Mouse (Mus musculus) myocyte (in vitro differentiated cells): ENCODE results near the gene Rccd1. TPM values are rescaled to one million over a fixed set of nuclear protein-coding genes. Genes with fewer than 3 reads are reported as not detected.

Source experiments
- H3K27me3 ChIP-seq: one replicate; pipeline ENCODE4 v1.6.1; 2011; ENCODE audit not compliant: control insufficient read depth, insufficient read depth, insufficient read length
- H3K36me3 ChIP-seq: one replicate; pipeline ENCODE4 v1.6.1; 2011; ENCODE audit not compliant: control insufficient read depth, insufficient read depth
- H3K4me2 ChIP-seq: one replicate; pipeline ENCODE4 v1.6.1; 2011; ENCODE audit warnings: low read depth, control low read depth
- H3K4me3 ChIP-seq: one replicate; pipeline ENCODE4 v1.5.1; 2011; ENCODE audit warnings: mild to moderate bottlenecking, control low read depth, moderate library complexity
- H3K79me2 ChIP-seq: one replicate; pipeline ENCODE4 v1.6.1; 2011; ENCODE audit not compliant: control insufficient read depth, insufficient read depth
- H3ac ChIP-seq: one replicate; pipeline ENCODE4 v1.6.1; 2011; ENCODE audit not compliant: control insufficient read depth, insufficient read length
- CEBPB ChIP-seq: IDR thresholded peaks from 2 replicates; pipeline ENCODE4 v1.6.1; 2011; ENCODE audit warnings: mild to moderate bottlenecking, moderate library complexity; ENCODE audit not compliant: poor library complexity, insufficient read depth, severe bottlenecking
- E2F4 ChIP-seq: IDR thresholded peaks from one replicate; pipeline ENCODE4 v1.6.1; 2011; ENCODE audit warnings: mild to moderate bottlenecking, control low read depth, moderate library complexity; ENCODE audit not compliant: insufficient read depth
- MAX ChIP-seq: IDR thresholded peaks from one replicate; pipeline ENCODE4 v1.6.1; 2011; ENCODE audit warnings: low read depth, mild to moderate bottlenecking, control low read depth
- MYOD1 ChIP-seq, 3 experiments: IDR thresholded peaks; one replicate each; pipeline ENCODE4 v1.6.1; 2011; ENCODE audit warnings: control low read depth in 2 of 3, low read depth in 2 of 3, mild to moderate bottlenecking in 2 of 3, moderate library complexity in 1 of 3; ENCODE audit not compliant: insufficient read length in 2 of 3, control insufficient read depth in 1 of 3
- MYOG ChIP-seq, 3 experiments: IDR thresholded peaks; one replicate each; pipeline ENCODE4 v1.6.1; 2011; ENCODE audit warnings: control low read depth in 2 of 3, low read depth in 2 of 3, mild to moderate bottlenecking in 2 of 3; ENCODE audit not compliant: insufficient read length in 2 of 3, control insufficient read depth in 1 of 3, insufficient read depth in 1 of 3
- POLR2A ChIP-seq: IDR thresholded peaks from one replicate; pipeline ENCODE4 v1.6.1; 2011; ENCODE audit warnings: low read depth, mild to moderate bottlenecking, control low read depth, moderate library complexity; ENCODE audit not compliant: insufficient read length
- POLR2AphosphoS2 ChIP-seq: IDR thresholded peaks from one replicate; pipeline ENCODE4 v1.6.1; 2011; ENCODE audit warnings: low read depth, control low read depth; ENCODE audit not compliant: insufficient read length
- REST ChIP-seq: IDR thresholded peaks from one replicate; pipeline ENCODE4 v1.6.1; 2011; ENCODE audit warnings: mild to moderate bottlenecking, control low read depth, moderate library complexity; ENCODE audit not compliant: insufficient read depth, insufficient read length
- SRF ChIP-seq: IDR thresholded peaks from one replicate; pipeline ENCODE4 v1.6.1; 2011; ENCODE audit warnings: low read depth; ENCODE audit not compliant: control insufficient read depth, insufficient read length
- TCF12 ChIP-seq: IDR thresholded peaks from one replicate; pipeline ENCODE4 v1.6.1; 2011; ENCODE audit warnings: mild to moderate bottlenecking, control low read depth; ENCODE audit not compliant: poor library complexity, insufficient read depth, severe bottlenecking
- TCF3 ChIP-seq: IDR thresholded peaks from one replicate; pipeline ENCODE4 v1.6.1; 2011; ENCODE audit warnings: low read depth, control low read depth; ENCODE audit not compliant: insufficient read length
- USF1 ChIP-seq: IDR thresholded peaks from one replicate; pipeline ENCODE4 v1.6.1; 2011; ENCODE audit warnings: low read depth, mild to moderate bottlenecking, control low read depth, moderate library complexity
- polyA plus RNA-seq: library from polyadenylated mRNA; unstranded; fragments of >200 nt; fragmentation: generic; extraction: Trizol; gene quantifications from one replicate; pipeline ENCODE4 v1.2.1, GENCODE M21; 2012; ENCODE audit warnings: missing spikeins

The Rccd1 gene
- polyA plus RNA-seq, 1 experiment = 8.4 TPM

DNA sequence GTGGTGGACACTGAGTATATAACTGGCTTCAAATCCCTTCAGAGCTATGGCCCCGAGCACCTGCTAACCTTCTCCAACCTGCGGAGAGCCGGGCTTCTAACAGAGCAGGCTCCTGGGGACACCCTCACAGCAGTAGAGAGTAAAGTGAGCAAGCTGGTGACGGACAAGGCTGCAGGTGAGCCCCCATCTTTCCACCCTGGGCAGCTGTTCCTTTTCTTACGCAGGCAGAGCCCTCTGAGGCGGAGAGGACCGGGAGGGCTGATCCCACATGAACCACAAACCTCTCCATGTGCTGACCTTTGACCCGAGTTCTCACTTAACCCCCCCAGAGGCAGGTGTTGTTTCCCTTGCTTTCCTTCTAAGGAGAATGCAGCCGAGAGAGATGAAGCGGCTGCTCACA lies 36.5 kb downstream of the Rccd1 start:
- Histone ChIP-seq H3K4me3 (no peak overlapping the region), H3K27me3 (no peaks in the 10 kb centered on the region), H3ac (no peak overlapping the region), H3K4me2 (no peak overlapping the region), H3K36me3 (peaks cover 23% of the 10 kb centered on the region), H3K79me2 (no peaks in the 10 kb centered on the region)
- TF ChIP-seq MYOD1 (IDR thresholded peaks at IDR 0.05; ENCODE audit: control insufficient read depth in 1 of 3, insufficient read length in 2 of 3, low read depth in 2 of 3) (no peak), MYOG (IDR thresholded peaks at IDR 0.05; ENCODE audit: control insufficient read depth in 1 of 3, insufficient read depth in 1 of 3, insufficient read length in 2 of 3, low read depth in 2 of 3) (no peak), TCF3 (no peak), REST (no peak), E2F4 (no peak), USF1 (no peak), SRF (no peak), CEBPB (no peak), POLR2A (no peak), POLR2AphosphoS2 (no peak), MAX (no peak), TCF12 (no peak)

- Histone ChIP-seq H3ac (no peak overlapping the region), H3K4me3 (no peak overlapping the region), H3K27me3 (no peaks in the 10 kb centered on the region), H3K4me2 (no peak overlapping the region), H3K36me3 (peaks cover 30% of the 10 kb centered on the region), H3K79me2 (no peaks in the 10 kb centered on the region)
- TF ChIP-seq POLR2AphosphoS2 (no peak), MAX (no peak), POLR2A (no peak), E2F4 (no peak), MYOG (IDR thresholded peaks at IDR 0.05; ENCODE audit: control insufficient read depth in 1 of 3, insufficient read depth in 1 of 3, insufficient read length in 2 of 3, low read depth in 2 of 3) (no peak), TCF12 (no peak), USF1 (no peak), CEBPB (no peak), TCF3 (no peak), MYOD1 (IDR thresholded peaks at IDR 0.05; ENCODE audit: control insufficient read depth in 1 of 3, insufficient read length in 2 of 3, low read depth in 2 of 3) (no peak), SRF (no peak), REST (no peak)
These were observed 38.5 kb downstream of the Rccd1 start for GRCm38 (mm10) chr7:80285725-80286124.

GRCm38 (mm10) chr7:80284391-80284790 lies 39.9 kb downstream of the Rccd1 start:
- no peak overlapping the region for H3ac ChIP-seq
- no peaks in the 10 kb centered on the region for H3K79me2 ChIP-seq
- no peak for TF ChIP-seq TCF3
- TF ChIP-seq CEBPB = no peak
- no peak for TF ChIP-seq REST
- no peak for TF ChIP-seq MYOD1 (IDR thresholded peaks at IDR 0.05; ENCODE audit: control insufficient read depth in 1 of 3, insufficient read length in 2 of 3, low read depth in 2 of 3)
- no peak for TF ChIP-seq SRF
- no peak for TF ChIP-seq TCF12
- no peak for TF ChIP-seq MYOG (IDR thresholded peaks at IDR 0.05; ENCODE audit: control insufficient read depth in 1 of 3, insufficient read depth in 1 of 3, insufficient read length in 2 of 3, low read depth in 2 of 3)
- no peak for TF ChIP-seq MAX
- TF ChIP-seq POLR2A = no peak
- no peak for TF ChIP-seq USF1
- TF ChIP-seq POLR2AphosphoS2 = no peak
- no peak for TF ChIP-seq E2F4
- H3K4me3 ChIP-seq = no peak overlapping the region
- H3K36me3 ChIP-seq = peaks cover 30% of the 10 kb centered on the region
- H3K4me2 ChIP-seq = no peak overlapping the region
- no peaks in the 10 kb centered on the region for H3K27me3 ChIP-seq

DNA sequence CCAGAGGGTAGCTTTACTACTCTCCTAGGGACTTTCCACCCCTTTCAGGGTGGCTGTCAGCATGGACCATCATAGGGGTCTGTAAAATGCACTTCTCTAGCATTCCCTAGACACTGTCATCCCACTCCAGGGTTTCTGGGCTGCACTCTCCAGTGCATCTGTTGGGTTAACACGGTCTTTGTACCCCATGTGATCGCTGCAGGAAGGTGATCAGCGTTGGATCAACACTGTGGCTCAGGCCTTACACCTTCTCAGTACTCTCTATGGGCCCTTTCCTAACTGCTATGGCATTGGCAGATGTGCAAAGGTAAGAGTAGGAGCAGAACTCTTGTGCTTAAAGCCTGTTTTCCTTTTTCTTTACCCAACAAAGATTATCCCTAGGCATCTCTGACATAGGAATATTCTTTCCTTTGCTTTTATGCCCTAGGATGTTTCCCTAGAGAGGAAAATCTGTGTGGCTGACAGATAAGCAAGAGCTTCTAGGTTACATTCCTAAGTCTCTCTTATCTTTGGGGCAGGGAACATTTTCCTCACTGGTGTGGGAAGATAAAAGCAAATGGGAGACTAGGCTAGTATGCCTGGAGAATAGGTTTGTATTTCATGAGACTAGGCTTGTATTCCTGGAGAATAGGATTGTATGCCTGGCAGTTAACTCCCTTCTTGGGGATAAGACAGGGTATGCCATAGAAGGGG lies 40.9 kb downstream of the Rccd1 start:
- H3K36me3 ChIP-seq = peaks cover 31% of the 10 kb centered on the region
- no peaks in the 10 kb centered on the region for H3K27me3 ChIP-seq
- no peaks in the 10 kb centered on the region for H3K79me2 ChIP-seq
- no peak overlapping the region for H3K4me2 ChIP-seq
- no peak overlapping the region for H3ac ChIP-seq
- no peak for TF ChIP-seq POLR2AphosphoS2
- no peak for TF ChIP-seq TCF3
- TF ChIP-seq TCF12 = no peak
- no peak for TF ChIP-seq CEBPB
- TF ChIP-seq USF1 = no peak
- no peak for TF ChIP-seq MYOD1 (IDR thresholded peaks at IDR 0.05; ENCODE audit: control insufficient read depth in 1 of 3, insufficient read length in 2 of 3, low read depth in 2 of 3)
- no peak for TF ChIP-seq SRF
- no peak for TF ChIP-seq E2F4
- no peak for TF ChIP-seq POLR2A
- TF ChIP-seq MYOG (IDR thresholded peaks at IDR 0.05; ENCODE audit: control insufficient read depth in 1 of 3, insufficient read depth in 1 of 3, insufficient read length in 2 of 3, low read depth in 2 of 3) = no peak
- no peak for TF ChIP-seq MAX
- no peak for TF ChIP-seq REST
- no peak overlapping the region for H3K4me3 ChIP-seq

DNA sequence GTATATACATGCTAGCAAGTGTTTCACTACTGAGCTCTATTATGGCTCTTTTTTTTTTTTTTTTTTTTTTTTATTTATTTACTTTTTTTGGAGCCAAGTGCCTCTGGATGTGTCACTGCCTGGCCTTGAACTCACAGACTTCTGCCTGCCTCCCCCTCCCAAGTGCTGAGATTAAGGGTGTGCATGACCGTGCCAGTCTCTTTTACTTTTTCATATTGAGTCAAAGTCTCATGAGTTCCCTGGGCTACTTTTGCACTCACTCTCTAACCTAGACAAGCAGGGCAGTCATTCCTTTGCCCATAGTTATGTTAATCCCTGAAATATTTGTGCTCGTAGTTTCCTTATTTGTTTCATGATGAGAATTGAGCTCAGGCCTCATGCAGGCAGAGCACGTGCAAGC lies 42.6 kb downstream of the Rccd1 start:
- no peaks in the 10 kb centered on the region for H3K27me3 ChIP-seq
- no peak overlapping the region for H3ac ChIP-seq
- TF ChIP-seq E2F4 (no peak), TCF12 (no peak), CEBPB (no peak), POLR2A (no peak), POLR2AphosphoS2 (no peak), REST (no peak), MAX (no peak), USF1 (no peak), TCF3 (no peak), MYOD1 (IDR thresholded peaks at IDR 0.05; ENCODE audit: control insufficient read depth in 1 of 3, insufficient read length in 2 of 3, low read depth in 2 of 3) (no peak), MYOG (IDR thresholded peaks at IDR 0.05; ENCODE audit: control insufficient read depth in 1 of 3, insufficient read depth in 1 of 3, insufficient read length in 2 of 3, low read depth in 2 of 3) (no peak), SRF (no peak)
- peaks cover 45% of the 10 kb centered on the region for H3K36me3 ChIP-seq
- H3K4me3 ChIP-seq = no peak overlapping the region
- H3K79me2 ChIP-seq = no peaks in the 10 kb centered on the region
- no peak overlapping the region for H3K4me2 ChIP-seq
